Mouse (Mus musculus): Measurements from ENCODE around the gene Spen. TPM values are rescaled to one million over a fixed set of nuclear protein-coding genes. Genes with fewer than 3 reads are reported as not detected.

Spen gene
- total and polyA plus RNA-seq, 2 experiments from 2014 or later: 2.3 to 4.9 TPM

DNA sequence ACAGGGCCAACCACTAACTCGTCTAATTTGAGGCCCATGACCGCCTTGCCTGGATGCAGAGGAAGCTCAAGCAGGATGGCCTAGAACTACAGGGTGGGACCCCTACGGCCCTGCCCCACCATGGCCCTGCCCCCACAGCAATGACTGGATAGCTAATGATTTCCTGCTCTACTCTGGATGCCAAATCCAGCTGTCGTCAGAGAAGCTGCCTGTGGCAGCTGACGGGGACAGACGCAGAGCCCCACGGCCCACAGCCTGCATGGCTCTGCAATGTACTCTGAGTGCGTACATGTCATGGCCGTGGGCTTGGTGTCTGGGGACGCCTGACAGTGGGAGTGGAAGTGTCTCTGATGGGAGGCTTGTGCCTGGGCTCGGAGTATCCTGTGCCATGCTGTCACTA lies 54.3 kb downstream of the Spen start:
- Histone ChIP-seq H3K9ac (replicated peaks; ENCODE audit: low read depth, low read length) (no peak overlapping the region), H3K4me1 (ENCODE audit: control insufficient read depth, insufficient read depth) (no peaks in the 10 kb centered on the region), H3K36me3 (replicated peaks; ENCODE audit: control insufficient read depth, insufficient read depth, low read length) (peaks cover 92% of the 10 kb centered on the region), H3K27me3 (ENCODE audit: control insufficient read depth, insufficient read depth, low read length) (no peaks in the 10 kb centered on the region), H3K27ac (ENCODE audit: low read depth) (no peak overlapping the region), H3K9me3 (replicated peaks; ENCODE audit: control insufficient read depth, low read length) (no peaks in the 10 kb centered on the region), H3K4me2 (ENCODE audit: low read depth, low read length) (no peak overlapping the region), H3K4me3 (ENCODE audit: low read depth, low read length) (no peak overlapping the region)
- WGBS: 51% methylated on average over 11 of the region's 11 CpGs
- no peak for ATAC-seq (ENCODE audit: insufficient read depth, low read depth)
- no peak for DNase-seq (ENCODE audit: low spot score)
- TF ChIP-seq CTCF (IDR thresholded peaks at IDR 0.05; ENCODE audit: low read depth) (no peak), EP300 (IDR thresholded peaks at IDR 0.05; ENCODE audit: low read depth) (no peak)

DNA sequence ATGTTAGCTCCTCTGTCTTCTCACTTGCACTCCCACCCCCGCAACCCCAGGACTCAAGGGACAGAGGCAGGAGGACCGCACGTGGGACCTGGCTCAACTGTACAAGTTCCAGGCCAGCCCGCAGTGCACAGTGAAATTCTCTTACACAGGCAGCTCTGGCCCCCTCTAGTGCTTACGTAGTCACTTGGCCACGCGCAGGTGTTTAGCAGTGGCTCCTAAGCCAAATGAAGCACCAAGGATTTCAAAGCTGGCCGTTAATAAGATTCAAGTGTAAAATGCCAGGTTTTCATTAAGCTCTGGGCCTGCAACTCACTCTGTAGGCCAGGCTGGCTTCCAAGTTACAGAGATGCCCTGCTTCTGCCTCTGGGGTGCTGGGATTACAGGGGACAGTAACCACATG lies 59.0 kb downstream of the Spen start:
- H3K4me3 ChIP-seq (ENCODE audit: low read depth, low read length): no peak overlapping the region
- no peak overlapping the region for H3K9ac ChIP-seq (replicated peaks; ENCODE audit: low read depth, low read length)
- no peaks in the 10 kb centered on the region for H3K9me3 ChIP-seq (replicated peaks; ENCODE audit: control insufficient read depth, low read length)
- no peak for ATAC-seq (ENCODE audit: insufficient read depth, low read depth)
- no peak for TF ChIP-seq CTCF (IDR thresholded peaks at IDR 0.05; ENCODE audit: low read depth)
- TF ChIP-seq EP300 (IDR thresholded peaks at IDR 0.05; ENCODE audit: low read depth): no peak
- DNase-seq (ENCODE audit: low spot score): no peak
- WGBS: 88% methylated on average over 8 of the region's 8 CpGs
- no peak overlapping the region for H3K4me2 ChIP-seq (ENCODE audit: low read depth, low read length)
- peaks cover 96% of the 10 kb centered on the region for H3K36me3 ChIP-seq (replicated peaks; ENCODE audit: control insufficient read depth, insufficient read depth, low read length)
- no peak overlapping the region for H3K27ac ChIP-seq (ENCODE audit: low read depth)
- no peaks in the 10 kb centered on the region for H3K4me1 ChIP-seq (ENCODE audit: control insufficient read depth, insufficient read depth)
- H3K27me3 ChIP-seq (ENCODE audit: control insufficient read depth, insufficient read depth, low read length): no peaks in the 10 kb centered on the region

DNA sequence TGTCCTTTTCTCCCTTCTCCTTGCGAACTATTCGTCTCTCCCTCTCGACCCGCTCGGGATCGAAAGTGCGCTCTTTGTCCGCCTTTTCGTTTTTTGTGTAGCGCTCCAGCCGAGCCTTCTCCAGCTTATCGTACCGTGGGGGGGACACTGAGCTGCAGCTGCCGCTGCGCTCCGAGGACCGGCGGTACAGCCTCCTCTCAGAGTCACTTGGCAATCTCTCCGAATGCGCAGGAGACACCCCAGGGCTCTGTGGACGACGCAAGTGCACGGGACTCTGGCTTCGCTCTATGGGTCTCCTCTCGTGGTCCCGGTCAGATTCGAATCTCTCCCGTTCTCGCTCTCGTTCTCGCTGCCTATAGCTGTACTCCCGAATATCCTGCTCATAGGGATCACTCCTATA lies 59.6 kb downstream of the Spen start:
- Histone ChIP-seq H3K36me3 (replicated peaks; ENCODE audit: control insufficient read depth, insufficient read depth, low read length) (peaks cover 96% of the 10 kb centered on the region), H3K27ac (ENCODE audit: low read depth) (no peak overlapping the region), H3K4me2 (ENCODE audit: low read depth, low read length) (no peak overlapping the region), H3K4me3 (ENCODE audit: low read depth, low read length) (no peak overlapping the region), H3K9me3 (replicated peaks; ENCODE audit: control insufficient read depth, low read length) (no peaks in the 10 kb centered on the region), H3K9ac (replicated peaks; ENCODE audit: low read depth, low read length) (no peak overlapping the region), H3K4me1 (ENCODE audit: control insufficient read depth, insufficient read depth) (no peaks in the 10 kb centered on the region), H3K27me3 (ENCODE audit: control insufficient read depth, insufficient read depth, low read length) (no peaks in the 10 kb centered on the region)
- ATAC-seq (ENCODE audit: insufficient read depth, low read depth): no peak
- no peak for DNase-seq (ENCODE audit: low spot score)
- TF ChIP-seq EP300 (IDR thresholded peaks at IDR 0.05; ENCODE audit: low read depth) (no peak), CTCF (IDR thresholded peaks at IDR 0.05; ENCODE audit: low read depth) (no peak)
- WGBS: 94% methylated on average over 32 of the region's 32 CpGs

DNA sequence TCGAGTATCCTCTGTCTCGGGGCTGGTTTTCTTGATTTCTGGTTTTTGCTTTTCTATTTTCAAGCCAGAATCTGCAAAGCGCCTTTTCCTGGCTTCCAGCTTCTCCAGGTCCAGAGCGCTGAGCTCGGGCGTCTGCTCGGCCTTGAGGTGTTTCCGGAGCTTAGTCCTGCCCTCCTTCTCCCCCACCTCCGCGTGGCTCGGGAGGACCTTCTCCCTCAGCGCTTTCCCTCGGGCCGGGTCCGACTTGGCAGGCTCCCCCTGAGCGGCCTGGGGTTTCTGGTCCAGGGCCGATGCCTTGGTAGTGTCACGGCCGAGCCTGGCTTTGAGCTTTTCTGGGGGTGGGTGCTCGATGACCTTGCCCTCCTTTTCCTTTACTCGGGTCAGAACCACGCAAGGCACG lies 60.2 kb downstream of the Spen start:
- Histone ChIP-seq H3K4me2 (ENCODE audit: low read depth, low read length) (no peak overlapping the region), H3K36me3 (replicated peaks; ENCODE audit: control insufficient read depth, insufficient read depth, low read length) (peaks cover 96% of the 10 kb centered on the region), H3K4me1 (ENCODE audit: control insufficient read depth, insufficient read depth) (no peaks in the 10 kb centered on the region), H3K9ac (replicated peaks; ENCODE audit: low read depth, low read length) (no peak overlapping the region), H3K9me3 (replicated peaks; ENCODE audit: control insufficient read depth, low read length) (no peaks in the 10 kb centered on the region), H3K27me3 (ENCODE audit: control insufficient read depth, insufficient read depth, low read length) (no peaks in the 10 kb centered on the region), H3K27ac (ENCODE audit: low read depth) (peak overlapping the region; percentile 61), H3K4me3 (ENCODE audit: low read depth, low read length) (no peak overlapping the region)
- no peak for DNase-seq (ENCODE audit: low spot score)
- TF ChIP-seq EP300 (IDR thresholded peaks at IDR 0.05; ENCODE audit: low read depth) (no peak), CTCF (IDR thresholded peaks at IDR 0.05; ENCODE audit: low read depth) (no peak)
- 86% methylated on average over 23 of the region's 23 CpGs for WGBS
- no peak for ATAC-seq (ENCODE audit: insufficient read depth, low read depth)

DNA sequence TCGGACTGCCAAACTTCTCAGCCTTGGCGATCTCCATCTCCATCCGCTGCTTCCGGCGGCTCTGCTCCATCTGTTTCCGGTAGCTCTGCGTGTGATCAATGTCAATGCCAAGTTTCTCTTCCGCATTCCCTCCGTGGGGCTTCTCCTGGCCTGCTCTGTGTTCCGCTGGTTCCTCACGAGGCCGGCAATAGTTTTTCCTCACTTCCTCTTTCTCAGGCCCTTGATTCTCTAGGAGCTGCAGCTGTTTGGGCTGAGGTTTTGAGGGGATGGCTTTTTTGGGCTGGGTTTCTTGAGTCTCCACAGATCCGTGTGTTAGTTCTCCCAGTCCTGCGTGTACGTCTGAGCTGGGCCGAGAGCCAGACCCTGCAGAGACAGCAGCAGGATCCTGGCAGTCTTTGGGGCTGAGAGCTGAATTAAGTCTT lies 60.7 kb downstream of the Spen start:
- DNase-seq (ENCODE audit: low spot score) (peak; percentile 39), ATAC-seq (ENCODE audit: insufficient read depth, low read depth) (peak; percentile 18; the same call in 1 of the 2 replicates)
- Histone ChIP-seq H3K36me3 (replicated peaks; ENCODE audit: control insufficient read depth, insufficient read depth, low read length) (peaks cover 96% of the 10 kb centered on the region), H3K27ac (ENCODE audit: low read depth) (peak overlapping the region; percentile 61), H3K9ac (replicated peaks; ENCODE audit: low read depth, low read length) (no peak overlapping the region), H3K27me3 (ENCODE audit: control insufficient read depth, insufficient read depth, low read length) (no peaks in the 10 kb centered on the region), H3K4me3 (ENCODE audit: low read depth, low read length) (no peak overlapping the region), H3K4me1 (ENCODE audit: control insufficient read depth, insufficient read depth) (no peaks in the 10 kb centered on the region), H3K4me2 (ENCODE audit: low read depth, low read length) (no peak overlapping the region), H3K9me3 (replicated peaks; ENCODE audit: control insufficient read depth, low read length) (no peaks in the 10 kb centered on the region)
- 74% methylated on average over 16 of the region's 16 CpGs for WGBS
- TF ChIP-seq CTCF (IDR thresholded peaks at IDR 0.05; ENCODE audit: low read depth) (no peak), EP300 (IDR thresholded peaks at IDR 0.05; ENCODE audit: low read depth) (no peak)

DNA sequence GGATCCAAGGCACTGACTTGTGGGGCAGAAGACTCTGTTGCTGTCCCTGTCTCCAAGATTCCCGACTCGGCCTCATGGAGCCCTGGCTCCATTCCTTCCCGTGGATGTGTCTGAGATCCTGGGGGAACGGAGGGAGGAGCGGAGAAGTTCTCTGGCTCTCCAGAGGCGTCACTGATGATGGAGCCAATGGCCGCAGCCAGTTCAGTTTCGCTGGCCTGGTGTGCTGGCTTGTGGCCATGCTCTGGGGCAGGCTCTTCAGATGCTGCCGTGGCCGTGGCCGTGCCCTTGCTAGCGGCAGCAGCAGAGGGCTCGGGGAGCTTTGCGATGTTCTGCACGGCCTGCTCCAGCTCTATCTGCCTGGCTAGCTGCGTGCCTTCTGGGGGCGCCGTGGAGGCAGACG lies 64.0 kb downstream of the Spen start:
- no peak for TF ChIP-seq CTCF (IDR thresholded peaks at IDR 0.05; ENCODE audit: low read depth)
- TF ChIP-seq EP300 (IDR thresholded peaks at IDR 0.05; ENCODE audit: low read depth): no peak
- Histone ChIP-seq H3K27me3 (ENCODE audit: control insufficient read depth, insufficient read depth, low read length) (no peaks in the 10 kb centered on the region), H3K4me3 (ENCODE audit: low read depth, low read length) (no peak overlapping the region), H3K4me1 (ENCODE audit: control insufficient read depth, insufficient read depth) (no peaks in the 10 kb centered on the region), H3K27ac (ENCODE audit: low read depth) (no peak overlapping the region), H3K4me2 (ENCODE audit: low read depth, low read length) (no peak overlapping the region), H3K9me3 (replicated peaks; ENCODE audit: control insufficient read depth, low read length) (no peaks in the 10 kb centered on the region; the same call in 1 of the 2 replicates), H3K36me3 (replicated peaks; ENCODE audit: control insufficient read depth, insufficient read depth, low read length) (peaks cover 100% of the 10 kb centered on the region), H3K9ac (replicated peaks; ENCODE audit: low read depth, low read length) (no peak overlapping the region)
- DNase-seq (ENCODE audit: low spot score): no peak
- WGBS: 74% methylated on average over 18 of the region's 19 CpGs
- 0 out of 2 replicates have a peak, but pooled peaks have one; percentile 33 for ATAC-seq (ENCODE audit: insufficient read depth, low read depth)
